Mouse (Mus musculus): Measurements from ENCODE around the gene Fgfr2. TPM values are rescaled to one million over a fixed set of nuclear protein-coding genes. Genes with fewer than 3 reads are reported as not detected.
A peak's percentile ranks its signal among the peaks of the same experiment; 100 is the strongest.

The Fgfr2 gene
- polyA plus RNA-seq, 1 experiment from 2014 or later: 169 TPM

GRCm38 (mm10) chr7:132574646-132575045 lies 548.5 kb downstream of the Fgfr2 start:
- H3K36me3 ChIP-seq (ENCODE audit: control insufficient read depth, insufficient read depth, low read length): no peaks in the 10 kb centered on the region
- no peak overlapping the region for H3K9ac ChIP-seq (replicated peaks; ENCODE audit: low read depth, low read length)
- no peak for ATAC-seq (ENCODE audit: insufficient number of reproducible peaks, insufficient read depth, low FRiP score, low read depth)
- no peak overlapping the region for H3K4me3 ChIP-seq (ENCODE audit: low read depth, low read length)
- H3K4me2 ChIP-seq (replicated peaks; ENCODE audit: low read depth, low read length): no peak overlapping the region
- WGBS: 50% methylated on average over 5 of the region's 5 CpGs
- peaks cover 10% of the 10 kb centered on the region; the same call in 1 of the 2 replicates for H3K4me1 ChIP-seq (ENCODE audit: control insufficient read depth, insufficient read depth, low read length)
- no peak overlapping the region for H3K27ac ChIP-seq (ENCODE audit: low read length)
- no peaks in the 10 kb centered on the region for H3K27me3 ChIP-seq (ENCODE audit: control insufficient read depth, insufficient read depth, low read length)
- no peaks in the 10 kb centered on the region for H3K9me3 ChIP-seq (ENCODE audit: control insufficient read depth, low read depth, low read length)

GRCm38 (mm10) chr7:132573205-132573604 lies 549.9 kb downstream of the Fgfr2 start:
- WGBS: 76% methylated on average over 6 of the region's 6 CpGs
- no peak overlapping the region for H3K27ac ChIP-seq (ENCODE audit: low read length)
- H3K4me2 ChIP-seq (replicated peaks; ENCODE audit: low read depth, low read length): no peak overlapping the region
- H3K9ac ChIP-seq (replicated peaks; ENCODE audit: low read depth, low read length): no peak overlapping the region
- no peaks in the 10 kb centered on the region for H3K27me3 ChIP-seq (ENCODE audit: control insufficient read depth, insufficient read depth, low read length)
- H3K4me3 ChIP-seq (ENCODE audit: low read depth, low read length): no peak overlapping the region
- no peaks in the 10 kb centered on the region for H3K36me3 ChIP-seq (ENCODE audit: control insufficient read depth, insufficient read depth, low read length)
- H3K4me1 ChIP-seq (ENCODE audit: control insufficient read depth, insufficient read depth, low read length): peaks cover 10% of the 10 kb centered on the region; the same call in 1 of the 2 replicates
- H3K9me3 ChIP-seq (ENCODE audit: control insufficient read depth, low read depth, low read length): no peaks in the 10 kb centered on the region
- no peak for ATAC-seq (ENCODE audit: insufficient number of reproducible peaks, insufficient read depth, low FRiP score, low read depth)

- Histone ChIP-seq H3K27ac (ENCODE audit: low read length) (no peak overlapping the region), H3K9ac (replicated peaks; ENCODE audit: low read depth, low read length) (no peak overlapping the region)
- 72% methylated on average over 3 of the region's 3 CpGs for WGBS
Observed at GRCm38 (mm10) chr7:132572738-132573137, 550.4 kb downstream of the Fgfr2 start.

GRCm38 (mm10) chr7:132571481-132571880 lies 551.7 kb downstream of the Fgfr2 start:
- Histone ChIP-seq H3K27me3 (ENCODE audit: control insufficient read depth, insufficient read depth, low read length) (no peaks in the 10 kb centered on the region), H3K9ac (replicated peaks; ENCODE audit: low read depth, low read length) (no peak overlapping the region), H3K9me3 (ENCODE audit: control insufficient read depth, low read depth, low read length) (no peaks in the 10 kb centered on the region), H3K36me3 (ENCODE audit: control insufficient read depth, insufficient read depth, low read length) (peaks cover 6% of the 10 kb centered on the region), H3K4me3 (ENCODE audit: low read depth, low read length) (no peak overlapping the region), H3K4me2 (replicated peaks; ENCODE audit: low read depth, low read length) (0 out of 2 replicates have a peak overlapping the region, but pooled peaks have one; percentile 13), H3K27ac (ENCODE audit: low read length) (no peak overlapping the region), H3K4me1 (ENCODE audit: control insufficient read depth, insufficient read depth, low read length) (peaks cover 10% of the 10 kb centered on the region; the same call in 1 of the 2 replicates)
- ATAC-seq (ENCODE audit: insufficient number of reproducible peaks, insufficient read depth, low FRiP score, low read depth): no peak
- WGBS: 62% methylated on average over 8 of the region's 8 CpGs

More at GRCm38 (mm10) chr7:132572738-132573137, 550.4 kb downstream of the Fgfr2 start:
- ATAC-seq (ENCODE audit: insufficient number of reproducible peaks, insufficient read depth, low FRiP score, low read depth): no peak
- H3K4me2 ChIP-seq (replicated peaks; ENCODE audit: low read depth, low read length): no peak overlapping the region
- H3K4me3 ChIP-seq (ENCODE audit: low read depth, low read length): no peak overlapping the region
- H3K27me3 ChIP-seq (ENCODE audit: control insufficient read depth, insufficient read depth, low read length): no peaks in the 10 kb centered on the region
- peaks cover 10% of the 10 kb centered on the region; the same call in 1 of the 2 replicates for H3K4me1 ChIP-seq (ENCODE audit: control insufficient read depth, insufficient read depth, low read length)
- H3K36me3 ChIP-seq (ENCODE audit: control insufficient read depth, insufficient read depth, low read length): no peaks in the 10 kb centered on the region
- no peaks in the 10 kb centered on the region for H3K9me3 ChIP-seq (ENCODE audit: control insufficient read depth, low read depth, low read length)

- WGBS: 79% methylated on average over 5 of the region's 5 CpGs
- Histone ChIP-seq H3K27ac (ENCODE audit: low read length) (no peak overlapping the region), H3K4me2 (replicated peaks; ENCODE audit: low read depth, low read length) (no peak overlapping the region), H3K36me3 (ENCODE audit: control insufficient read depth, insufficient read depth, low read length) (peaks cover 8% of the 10 kb centered on the region), H3K27me3 (ENCODE audit: control insufficient read depth, insufficient read depth, low read length) (no peaks in the 10 kb centered on the region), H3K4me3 (ENCODE audit: low read depth, low read length) (no peak overlapping the region), H3K9me3 (ENCODE audit: control insufficient read depth, low read depth, low read length) (no peaks in the 10 kb centered on the region), H3K9ac (replicated peaks; ENCODE audit: low read depth, low read length) (no peak overlapping the region), H3K4me1 (ENCODE audit: control insufficient read depth, insufficient read depth, low read length) (peaks cover 10% of the 10 kb centered on the region; the same call in 1 of the 2 replicates)
- no peak for ATAC-seq (ENCODE audit: insufficient number of reproducible peaks, insufficient read depth, low FRiP score, low read depth)
Observed at GRCm38 (mm10) chr7:132570071-132570470, 553.1 kb downstream of the Fgfr2 start.

GRCm38 (mm10) chr7:132568817-132569216 lies 554.3 kb downstream of the Fgfr2 start:
- Histone ChIP-seq H3K9ac (replicated peaks; ENCODE audit: low read depth, low read length) (no peak overlapping the region), H3K9me3 (ENCODE audit: control insufficient read depth, low read depth, low read length) (no peaks in the 10 kb centered on the region), H3K4me1 (ENCODE audit: control insufficient read depth, insufficient read depth, low read length) (peaks cover 8% of the 10 kb centered on the region; the same call in 1 of the 2 replicates), H3K4me2 (replicated peaks; ENCODE audit: low read depth, low read length) (no peak overlapping the region), H3K36me3 (ENCODE audit: control insufficient read depth, insufficient read depth, low read length) (peaks cover 17% of the 10 kb centered on the region), H3K27ac (ENCODE audit: low read length) (no peak overlapping the region), H3K4me3 (ENCODE audit: low read depth, low read length) (no peak overlapping the region), H3K27me3 (ENCODE audit: control insufficient read depth, insufficient read depth, low read length) (no peaks in the 10 kb centered on the region)
- WGBS: 92% methylated on average over 6 of the region's 6 CpGs
- ATAC-seq (ENCODE audit: insufficient number of reproducible peaks, insufficient read depth, low FRiP score, low read depth): no peak

- Histone ChIP-seq H3K4me2 (replicated peaks; ENCODE audit: low read depth, low read length) (no peak overlapping the region), H3K9ac (replicated peaks; ENCODE audit: low read depth, low read length) (no peak overlapping the region), H3K27me3 (ENCODE audit: control insufficient read depth, insufficient read depth, low read length) (no peaks in the 10 kb centered on the region), H3K27ac (ENCODE audit: low read length) (no peak overlapping the region), H3K4me3 (ENCODE audit: low read depth, low read length) (no peak overlapping the region), H3K36me3 (ENCODE audit: control insufficient read depth, insufficient read depth, low read length) (peaks cover 43% of the 10 kb centered on the region), H3K9me3 (ENCODE audit: control insufficient read depth, low read depth, low read length) (no peaks in the 10 kb centered on the region), H3K4me1 (ENCODE audit: control insufficient read depth, insufficient read depth, low read length) (no peaks in the 10 kb centered on the region)
- ATAC-seq (ENCODE audit: insufficient number of reproducible peaks, insufficient read depth, low FRiP score, low read depth): no peak
- WGBS: 46% methylated on average over 1 of the region's 1 CpGs
Observed at GRCm38 (mm10) chr7:132565831-132566230, 557.3 kb downstream of the Fgfr2 start.

GRCm38 (mm10) chr7:132559138-132559766 lies 563.9 kb downstream of the Fgfr2 start:
- peaks cover 67% of the 10 kb centered on the region for H3K36me3 ChIP-seq (ENCODE audit: control insufficient read depth, insufficient read depth, low read length)
- H3K27ac ChIP-seq (ENCODE audit: low read length): no peak overlapping the region
- ATAC-seq (ENCODE audit: insufficient number of reproducible peaks, insufficient read depth, low FRiP score, low read depth): 0 out of 2 replicates have a peak, but pooled peaks have one; percentile 28
- H3K4me1 ChIP-seq (ENCODE audit: control insufficient read depth, insufficient read depth, low read length): no peaks in the 10 kb centered on the region
- 29% methylated on average over 3 of the region's 3 CpGs for WGBS
- H3K4me3 ChIP-seq (ENCODE audit: low read depth, low read length): no peak overlapping the region
- H3K4me2 ChIP-seq (replicated peaks; ENCODE audit: low read depth, low read length): no peak overlapping the region
- H3K9me3 ChIP-seq (ENCODE audit: control insufficient read depth, low read depth, low read length): no peaks in the 10 kb centered on the region
- H3K27me3 ChIP-seq (ENCODE audit: control insufficient read depth, insufficient read depth, low read length): no peaks in the 10 kb centered on the region
- no peak overlapping the region for H3K9ac ChIP-seq (replicated peaks; ENCODE audit: low read depth, low read length)

Measured in stomach, embryonic 14.5 days (tissue).